Mouse (Mus musculus) thymus, postnatal 0 days (tissue): ENCODE measurements around the gene Ndufaf2. TPM values are rescaled to one million over a fixed set of nuclear protein-coding genes. Genes with fewer than 3 reads are reported as not detected.

Experiments used
- DNase-seq: peaks from one replicate; pipeline ENCODE4 v3.0.0-alpha.2; 2015; ENCODE audit warnings: low spot score
- polyA plus RNA-seq: library from polyadenylated mRNA; unstranded; fragments of >200 nt; fragmentation: Nextera tagmentation; extraction: Ambion mirVana; gene quantifications from 2 replicates; pipeline ENCODE4 v1.2.1, GENCODE M21; 2015

The Ndufaf2 gene
- 44.3 and 53.6 TPM in 2 replicates for polyA plus RNA-seq

DNA sequence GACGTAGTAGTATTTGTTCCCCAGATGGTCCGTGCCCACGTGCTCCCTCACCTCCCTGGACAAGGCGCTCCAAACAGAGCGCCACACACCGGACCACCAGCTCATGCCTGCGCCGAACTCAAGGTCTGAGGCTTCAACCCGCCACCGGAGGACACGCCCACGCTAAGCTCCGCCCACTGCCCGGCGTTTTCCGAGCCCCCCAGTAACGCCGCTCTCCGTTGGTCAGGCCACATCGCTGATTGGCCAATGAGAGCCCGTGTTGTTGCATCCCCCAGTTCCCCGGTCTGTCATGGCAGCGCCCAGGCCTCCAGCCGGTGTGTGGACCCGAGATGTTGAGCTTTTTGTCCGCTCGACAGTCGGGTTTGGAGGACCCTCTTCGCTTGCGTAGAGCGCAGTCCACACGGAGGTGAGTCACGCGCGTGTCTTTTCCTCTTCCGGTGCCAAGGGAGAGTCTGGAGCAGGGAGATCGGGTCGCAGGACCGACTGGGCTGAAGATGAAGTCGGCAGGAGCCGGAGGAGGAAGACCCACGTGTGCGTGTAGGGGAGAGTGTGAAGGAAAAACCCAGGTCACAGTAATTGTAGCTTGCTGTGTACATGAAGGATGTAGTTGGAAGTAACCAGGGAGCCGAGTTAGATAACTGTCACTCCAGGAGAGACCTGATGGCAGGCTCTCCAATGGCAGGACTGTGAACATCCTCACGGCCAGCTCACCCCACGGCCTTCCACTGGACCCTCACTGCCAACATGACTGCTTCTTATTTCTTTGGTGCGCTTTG, at the start of gene Ndufaf2, which contains the start of gene Ercc8:
Gene Ndufaf2 (minus strand): TSS at position 159 of the 776 bp plus-strand sequence.
Gene Ercc8 (plus strand): TSS at position 267 of the 776 bp plus-strand sequence.
- DNase-seq = peak; percentile 96

DNA sequence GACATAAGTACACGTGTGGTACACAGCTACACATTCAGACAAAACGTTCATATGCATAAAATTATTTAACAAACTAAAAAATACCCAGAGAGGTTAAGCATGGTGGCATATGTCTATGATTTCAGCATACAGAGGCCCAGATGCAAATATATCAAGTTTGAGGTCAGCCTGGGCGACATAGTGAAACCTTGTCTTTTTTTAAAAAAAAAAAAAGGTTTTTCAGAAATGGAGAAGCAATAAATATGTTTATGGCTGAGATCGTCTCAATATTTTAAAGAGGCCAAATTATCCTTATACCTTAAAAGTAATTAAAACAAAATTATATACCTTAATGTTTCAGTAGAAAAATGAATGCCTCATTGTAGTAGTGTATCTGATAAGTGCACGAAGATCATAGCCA, 49.7 kb upstream of the Ndufaf2 start:
- DNase-seq = no peak

DNA sequence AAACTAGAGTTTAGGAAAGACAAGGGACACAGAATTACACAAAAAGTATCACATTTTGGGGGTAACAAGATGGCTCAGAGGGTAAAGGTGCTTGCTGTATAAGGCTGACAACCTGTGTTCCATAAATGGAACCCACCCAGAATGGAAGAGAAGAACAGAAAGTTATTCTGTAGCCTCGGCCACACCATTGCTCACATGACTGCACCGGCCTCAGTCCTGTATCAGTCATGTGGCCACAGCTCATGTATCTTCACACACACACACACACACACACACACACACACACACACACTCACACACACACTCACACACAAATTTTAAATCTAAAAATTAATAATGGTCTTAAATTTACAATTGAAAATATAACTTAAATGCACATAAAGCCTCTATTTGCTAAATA, 49.0 kb upstream of the Ndufaf2 start:
- DNase-seq = no peak

DNA sequence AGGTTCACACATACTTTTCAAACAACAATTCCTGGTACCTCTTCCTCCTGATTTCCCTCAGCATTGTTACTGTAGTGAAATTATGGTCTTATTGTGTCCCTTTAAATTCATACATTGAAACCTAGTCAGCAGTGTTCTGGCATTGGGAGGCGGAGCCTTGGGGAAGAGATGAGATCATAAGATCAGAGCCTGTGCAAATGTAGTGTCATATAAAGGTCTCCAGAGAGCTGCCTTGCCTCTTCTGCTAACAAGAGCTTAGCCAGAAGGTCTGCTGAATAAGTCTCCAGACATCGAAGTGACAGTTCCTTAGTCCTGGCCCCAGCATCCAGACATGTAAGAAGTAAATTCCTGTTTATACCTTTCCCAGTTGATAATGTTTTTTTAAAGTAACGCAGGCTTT, 46.4 kb upstream of the Ndufaf2 start:
- DNase-seq = no peak

DNA sequence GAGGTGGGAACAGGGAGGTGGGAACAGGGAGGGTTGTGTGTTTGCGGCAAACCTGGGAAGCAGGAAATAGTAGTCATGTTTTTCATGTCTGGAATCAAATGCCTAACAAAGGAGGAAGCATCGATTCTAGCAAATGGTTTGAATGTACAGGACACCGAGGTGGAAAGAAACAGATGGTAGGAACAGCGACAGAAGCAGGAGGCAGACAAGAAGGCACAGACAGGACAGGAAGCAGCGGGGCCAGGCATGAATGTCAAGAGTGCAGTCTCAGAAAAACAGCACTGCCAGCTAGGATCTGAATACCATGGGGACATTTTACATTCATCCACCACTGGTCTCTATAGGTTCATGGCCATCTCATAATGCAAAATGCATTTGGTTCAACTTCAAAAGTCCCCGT, 37.1 kb upstream of the Ndufaf2 start:
- DNase-seq = no peak

DNA sequence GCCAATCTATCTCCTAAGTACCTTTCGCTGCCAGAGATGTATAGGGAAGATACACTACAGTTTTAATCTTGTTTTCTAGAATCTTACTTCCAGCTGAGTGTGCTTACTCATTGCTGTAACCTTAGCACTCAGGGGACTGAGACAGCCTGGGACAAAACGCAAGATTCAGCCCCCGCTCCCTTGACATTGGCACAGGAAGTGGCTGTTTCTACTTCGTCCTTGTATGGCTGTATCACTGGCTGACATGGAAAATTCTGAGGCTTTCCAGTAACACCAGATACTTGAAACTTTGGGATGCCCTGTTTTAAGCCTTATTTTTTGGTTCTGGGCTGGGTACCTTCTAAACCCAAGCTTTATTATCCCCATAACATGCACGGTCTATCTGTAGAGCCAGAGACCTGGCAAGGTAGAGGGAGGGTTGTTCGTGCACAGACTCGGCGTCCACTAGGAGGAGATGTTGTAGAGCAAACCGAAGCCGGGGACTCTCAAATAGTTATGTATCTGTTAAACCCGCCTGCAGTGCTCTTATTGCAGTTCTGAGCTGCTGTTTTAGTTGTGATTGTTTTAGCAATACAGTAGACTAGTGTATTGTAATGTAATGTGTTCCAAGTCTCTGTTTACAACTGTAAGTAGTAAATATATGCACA, 32.8 kb upstream of the Ndufaf2 start:
- peak; percentile 59 for DNase-seq

DNA sequence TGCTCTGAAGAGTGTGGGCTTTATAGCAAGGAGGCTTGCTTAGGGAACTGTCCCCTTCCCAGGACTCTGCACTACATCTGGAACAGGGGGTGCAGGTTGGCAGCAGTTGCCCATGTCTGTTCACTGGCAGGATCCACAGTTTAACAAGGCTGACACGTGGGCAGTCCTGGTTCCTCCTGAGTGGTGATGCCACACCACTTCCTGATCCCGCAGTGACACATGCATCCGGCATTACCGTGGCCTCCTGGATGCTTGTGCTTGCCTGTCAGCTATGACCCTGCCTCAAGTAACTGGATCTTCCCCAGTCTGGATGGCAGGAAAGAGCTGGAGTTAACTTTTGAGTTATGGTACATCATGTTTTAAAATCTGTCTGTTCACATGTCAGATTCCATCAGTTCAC, 29.6 kb upstream of the Ndufaf2 start:
- no peak for DNase-seq

DNA sequence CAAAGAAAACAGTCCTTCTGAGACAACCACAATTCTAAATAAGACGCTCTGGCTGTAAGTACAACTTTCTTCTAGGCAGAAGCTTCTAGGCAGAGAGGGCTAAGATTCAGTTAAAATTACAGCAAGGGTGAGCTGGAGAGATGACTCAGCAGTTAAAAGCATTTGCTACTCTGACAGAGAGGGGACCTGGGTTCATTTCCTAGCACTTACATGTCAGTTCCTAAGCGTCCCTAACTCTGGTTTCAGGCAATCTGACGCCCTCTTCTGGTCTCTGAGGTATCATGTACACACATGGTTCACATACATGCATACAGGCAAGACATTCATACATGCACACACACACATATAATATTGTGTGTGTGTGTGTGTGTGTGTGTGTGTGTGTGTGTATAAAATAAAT, 27.1 kb upstream of the Ndufaf2 start:
- DNase-seq = no peak

DNA sequence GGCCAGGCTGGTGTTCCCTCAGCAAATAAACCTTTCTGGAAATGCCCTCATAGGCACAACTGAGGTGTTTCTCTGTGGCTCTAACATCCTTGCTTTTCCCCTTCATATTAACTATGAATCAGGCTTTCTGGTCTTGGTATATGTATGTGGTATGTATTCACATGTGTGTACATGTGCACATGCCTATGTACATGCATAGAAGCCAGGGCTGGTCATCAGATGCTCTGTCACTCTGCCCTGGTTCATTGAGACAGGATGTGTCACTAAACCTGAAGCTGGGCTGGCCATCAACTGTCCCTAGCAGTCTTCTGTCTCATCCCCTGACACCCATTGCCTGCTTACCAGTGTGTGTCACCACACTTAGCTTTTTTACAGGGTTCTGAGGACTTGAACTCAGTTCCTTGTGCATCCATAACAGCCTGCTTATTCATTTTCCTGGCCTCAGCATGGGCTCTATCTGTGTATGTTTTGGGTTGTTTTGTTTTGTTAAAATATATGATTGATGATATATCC, 26.4 kb upstream of the Ndufaf2 start:
- DNase-seq = no peak

DNA sequence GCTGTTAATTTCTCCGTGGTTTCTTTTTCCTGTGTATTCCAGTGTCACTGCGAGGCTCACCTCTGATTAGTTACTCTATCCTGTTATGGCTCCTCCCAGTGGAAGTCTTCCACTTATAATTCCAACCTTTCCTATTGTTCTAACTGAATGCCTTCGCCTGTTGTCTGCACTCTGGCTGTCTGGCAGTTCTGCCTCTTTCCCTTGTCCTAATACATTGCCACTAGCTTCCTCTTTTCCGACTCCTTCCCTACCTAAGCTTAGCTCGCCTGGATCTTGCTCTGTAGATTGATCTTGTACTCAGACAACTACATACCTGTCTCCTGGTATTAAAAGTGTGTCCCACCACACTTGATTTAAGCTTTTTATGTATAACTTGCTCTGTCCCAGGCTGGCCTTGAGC, 22.4 kb upstream of the Ndufaf2 start:
- no peak for DNase-seq

DNA sequence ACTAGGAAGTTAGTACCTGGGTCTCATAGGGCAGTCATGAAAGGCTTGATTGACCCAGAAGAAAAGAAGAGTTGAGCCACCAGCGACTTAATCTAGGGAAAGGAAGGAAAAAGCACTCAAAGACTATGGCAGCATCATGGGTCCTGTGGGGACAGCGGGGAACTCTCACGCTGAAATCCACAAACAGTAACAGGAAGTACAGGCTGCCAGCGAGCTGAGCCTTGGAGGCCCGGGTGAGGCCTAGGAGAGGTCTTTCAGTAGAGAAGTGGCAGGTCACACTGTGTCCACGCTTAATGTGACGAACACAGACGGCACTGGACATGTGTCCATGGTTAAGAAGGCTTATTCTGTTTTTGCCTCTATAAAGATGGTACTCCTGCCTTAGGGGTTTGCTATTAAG, 21.2 kb upstream of the Ndufaf2 start:
- no peak for DNase-seq

DNA sequence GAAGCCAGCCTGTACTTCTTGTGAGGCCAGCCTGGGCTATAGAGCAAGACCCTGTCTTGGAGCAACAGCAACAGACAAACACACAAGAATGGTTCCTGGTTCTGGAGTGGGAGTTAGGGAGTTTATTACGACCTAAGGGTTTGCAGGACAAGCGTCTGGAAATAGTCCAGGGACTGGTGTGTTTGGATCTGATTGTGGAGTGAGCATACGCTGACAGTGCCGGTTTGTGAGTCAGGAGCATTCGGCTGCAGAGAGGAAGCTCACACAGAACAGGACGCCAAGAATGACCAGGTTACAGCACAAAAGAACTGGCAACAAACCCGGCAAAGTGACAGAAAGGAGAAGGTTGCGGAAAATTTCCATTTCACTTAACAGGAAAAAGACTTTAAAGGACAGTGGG, 12.1 kb upstream of the Ndufaf2 start:
- DNase-seq = no peak

DNA sequence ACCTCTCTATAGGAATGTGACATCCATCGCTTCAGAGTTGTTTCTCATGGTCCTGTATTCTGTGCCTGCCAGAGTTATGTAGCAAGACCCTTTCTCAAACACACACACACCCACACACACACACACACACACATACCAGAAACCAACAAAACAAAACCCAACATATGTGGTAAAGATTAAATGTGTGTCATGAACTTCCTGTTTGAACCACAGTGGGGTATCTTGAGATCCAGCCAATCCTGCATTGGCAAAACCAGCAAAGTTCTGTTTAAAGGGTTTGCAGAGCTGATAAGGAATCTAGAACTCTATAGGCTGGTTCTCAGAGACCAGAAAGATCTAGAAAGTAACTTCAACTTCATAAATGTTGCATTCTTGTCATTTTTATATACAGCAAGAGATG, 11.6 kb upstream of the Ndufaf2 start:
- peak; percentile 38 for DNase-seq

DNA sequence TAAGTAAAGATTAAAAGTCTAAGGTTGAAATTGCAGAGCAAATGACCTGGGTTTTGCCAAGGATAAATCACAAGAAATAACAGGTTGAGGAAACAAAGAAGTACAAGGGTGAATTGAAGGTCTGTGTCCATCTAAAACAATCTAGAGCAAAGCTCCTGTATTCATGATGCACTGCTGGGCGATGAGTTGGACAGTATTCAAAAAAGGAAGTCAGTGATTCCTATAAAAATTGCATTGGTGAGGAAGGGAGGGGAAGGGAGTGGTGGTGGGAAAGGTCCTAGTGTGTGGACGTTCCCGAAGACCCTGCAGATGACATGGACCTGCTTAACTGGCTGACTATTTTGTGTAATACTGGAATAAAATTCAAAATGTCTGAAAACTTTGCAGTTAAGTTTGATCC, 6.2 kb upstream of the Ndufaf2 start:
- no peak for DNase-seq

DNA sequence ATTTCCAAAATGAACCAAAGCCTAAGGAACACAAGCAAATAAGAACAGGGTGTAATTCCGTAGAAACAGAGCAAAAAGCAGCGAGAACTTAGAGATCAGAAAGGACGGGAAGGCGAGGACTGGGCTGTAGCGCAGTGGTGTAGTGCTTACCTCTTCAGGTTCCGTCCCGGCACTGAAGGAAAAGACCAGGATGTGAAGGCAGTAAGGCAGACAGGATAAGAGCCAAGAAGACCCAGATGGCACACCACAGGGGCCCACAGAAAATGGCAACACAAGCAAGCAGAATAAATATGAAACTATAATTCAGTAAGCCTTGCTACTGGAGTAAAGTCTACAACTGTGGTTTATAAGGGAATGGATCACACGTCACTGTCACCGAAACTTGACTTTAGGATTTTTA, 5.5 kb upstream of the Ndufaf2 start:
- DNase-seq = no peak

DNA sequence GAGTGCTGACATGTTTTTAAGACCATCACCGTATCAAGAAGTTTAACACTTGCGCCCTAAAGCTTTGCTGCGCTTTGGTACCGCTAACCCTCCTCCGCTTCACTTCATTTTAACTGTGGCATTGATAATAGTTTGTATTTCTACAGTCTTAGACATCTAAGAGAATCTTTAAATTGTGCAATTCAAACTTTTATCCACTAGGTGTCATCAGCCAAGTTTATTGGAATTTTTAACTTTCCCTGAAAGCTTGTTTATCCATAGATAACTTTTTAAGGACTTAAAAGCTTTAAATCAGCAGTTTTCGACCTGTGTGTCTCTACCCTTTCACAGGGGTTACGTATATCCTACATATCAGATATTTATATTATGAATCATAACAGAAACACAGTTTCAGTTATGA, 1.5 kb upstream of the Ndufaf2 start:
- peak; percentile 14 for DNase-seq

DNA sequence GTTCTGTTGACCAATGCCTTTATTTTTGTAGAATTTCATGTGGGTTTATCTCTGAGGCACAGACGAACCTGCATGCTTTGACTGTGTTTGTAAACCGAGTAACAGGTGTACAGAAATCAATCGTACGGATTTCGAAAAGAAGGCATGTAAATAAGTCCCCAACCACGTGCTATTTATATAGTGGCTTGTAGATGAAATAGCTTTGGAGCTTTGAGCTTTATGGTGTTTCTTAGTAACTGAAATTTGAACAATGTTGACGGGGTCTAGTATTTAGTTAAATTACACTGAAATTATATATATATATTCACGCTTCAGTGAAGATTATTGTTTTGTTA, 785 bp upstream of the Ndufaf2 start:
- DNase-seq = no peak

DNA sequence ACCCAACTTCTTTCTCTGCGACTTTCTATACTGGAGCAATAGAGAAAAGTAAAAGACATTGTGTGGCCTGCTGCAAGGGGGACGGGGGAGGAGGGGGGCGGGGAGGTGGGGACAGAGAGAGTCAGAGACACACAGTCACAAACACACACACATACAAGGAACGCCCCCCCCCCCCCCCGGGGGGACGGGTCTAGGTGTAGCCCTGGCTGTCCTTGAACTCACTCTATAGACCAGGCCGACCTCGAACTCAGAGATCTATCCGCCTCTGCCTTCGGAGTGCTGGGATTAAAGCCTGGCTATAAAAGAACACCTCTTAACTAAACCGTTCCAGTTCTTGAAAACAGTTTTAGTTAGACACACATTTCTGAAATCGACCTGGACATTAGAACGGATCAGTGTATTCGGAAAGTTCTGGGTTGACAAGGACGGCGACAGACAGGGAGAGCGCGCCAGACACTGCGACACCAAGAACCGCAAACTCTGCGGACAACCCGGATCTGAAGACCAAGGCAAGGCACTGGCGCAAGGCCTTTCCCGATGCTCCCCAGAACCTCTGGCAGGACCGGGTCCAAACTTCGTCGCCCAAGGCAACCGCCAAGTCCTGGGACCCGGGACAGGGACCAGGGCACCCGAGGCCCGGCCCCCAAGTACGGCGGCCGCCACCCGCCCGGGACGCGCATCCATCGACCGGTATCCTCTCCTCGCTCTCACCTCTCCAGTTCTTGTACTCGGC, 525 bp downstream of the Ndufaf2 start:
- DNase-seq = no peak

DNA sequence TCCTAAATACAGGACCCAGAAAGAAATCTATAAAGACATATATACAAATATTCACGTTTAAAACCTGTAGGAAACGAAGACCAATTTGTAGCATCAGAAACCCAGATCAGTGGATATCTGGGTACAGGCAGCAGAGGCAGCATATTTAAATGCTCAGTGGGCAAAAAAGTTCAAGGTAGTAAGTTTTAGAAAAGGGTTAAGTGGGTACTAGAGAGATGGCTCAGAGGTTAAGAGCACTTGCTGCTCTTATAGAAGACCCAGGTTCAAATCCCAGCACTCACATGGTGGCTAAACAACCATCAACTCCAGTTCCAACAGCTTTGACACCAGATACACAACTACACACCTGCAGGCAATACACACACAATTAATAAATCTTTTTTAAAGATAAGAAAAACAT, 1.3 kb downstream of the Ndufaf2 start:
- DNase-seq = no peak

DNA sequence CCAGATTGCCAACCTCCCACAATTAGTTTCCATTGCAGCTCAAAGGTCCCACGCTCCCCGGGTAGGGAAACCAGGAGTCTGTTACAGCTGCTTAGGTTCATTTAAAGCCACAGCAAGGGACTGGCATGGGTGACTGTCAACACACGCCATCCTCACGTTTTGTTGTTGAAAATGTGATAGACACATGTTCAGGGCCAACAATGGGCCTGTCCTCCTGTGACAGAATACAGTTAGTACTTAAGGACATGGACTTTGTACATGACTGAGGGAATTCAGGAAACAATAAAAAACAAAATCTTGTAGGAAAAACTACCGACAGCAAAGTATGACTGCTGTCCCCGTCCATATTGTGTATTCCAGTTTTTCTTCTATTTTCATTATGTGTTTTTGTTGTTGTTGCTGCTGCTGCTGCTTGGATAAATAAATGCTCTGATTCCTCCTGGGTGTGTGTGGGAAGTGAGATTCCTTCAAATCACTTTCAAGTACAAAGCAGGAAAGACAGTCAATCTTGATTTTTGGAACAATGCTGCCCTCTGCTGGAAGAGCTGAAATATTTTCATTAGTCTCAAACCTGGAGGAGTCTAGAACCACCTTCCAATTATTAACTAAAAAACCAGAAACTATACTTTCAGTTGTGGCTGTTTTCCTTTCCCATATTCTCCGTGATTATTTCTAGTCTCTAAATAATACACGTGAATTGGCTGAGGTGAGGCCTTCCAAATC, 5.6 kb downstream of the Ndufaf2 start:
- DNase-seq = peak; percentile 61

DNA sequence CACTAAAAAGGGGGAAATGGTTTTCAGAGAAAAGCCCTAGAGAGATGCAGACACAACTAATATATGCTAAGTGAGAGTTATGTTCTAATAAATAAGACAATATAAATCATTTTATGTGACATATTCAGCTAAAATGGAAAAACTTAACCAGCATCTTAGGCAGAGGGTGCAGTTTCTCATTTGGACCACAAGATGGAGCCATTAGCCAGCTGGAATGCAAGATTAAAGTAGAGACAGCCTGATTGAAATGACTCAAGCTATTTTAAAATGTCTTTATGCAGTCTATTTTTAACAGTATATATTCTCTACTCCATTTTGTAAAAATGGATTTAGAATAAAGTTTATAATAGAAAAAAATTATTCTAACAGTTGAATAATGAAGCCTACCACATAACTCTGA, 6.6 kb downstream of the Ndufaf2 start:
- peak; percentile 61 for DNase-seq

DNA sequence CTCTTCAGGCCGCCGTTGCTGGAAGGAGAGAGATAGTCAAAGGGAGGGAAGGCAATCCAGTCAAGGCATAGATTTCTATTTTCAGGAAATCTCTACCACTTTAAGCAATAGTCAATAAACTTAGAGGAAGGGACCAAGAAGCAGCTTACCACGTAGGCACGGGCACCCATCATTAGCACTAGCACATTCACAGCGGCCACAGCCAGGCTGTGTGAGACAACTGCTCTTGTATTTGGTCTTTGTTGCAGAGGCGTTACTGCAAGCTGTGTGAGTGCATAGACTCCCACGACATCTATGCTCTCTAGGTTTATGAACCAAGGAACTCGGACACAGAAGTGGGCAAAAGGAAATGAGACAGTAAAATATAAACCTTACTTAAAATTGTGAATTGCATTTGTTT, 14.3 kb downstream of the Ndufaf2 start:
- no peak for DNase-seq
